Mouse (Mus musculus): ENCODE measurements around the gene Mgat1. TPM values are rescaled to one million over a fixed set of nuclear protein-coding genes. Genes with fewer than 3 reads are reported as not detected.

Gene Mgat1
- total RNA-seq, 4 experiments from 2014 or later = 62.4 to 80.4 (median 68.8) TPM

DNA sequence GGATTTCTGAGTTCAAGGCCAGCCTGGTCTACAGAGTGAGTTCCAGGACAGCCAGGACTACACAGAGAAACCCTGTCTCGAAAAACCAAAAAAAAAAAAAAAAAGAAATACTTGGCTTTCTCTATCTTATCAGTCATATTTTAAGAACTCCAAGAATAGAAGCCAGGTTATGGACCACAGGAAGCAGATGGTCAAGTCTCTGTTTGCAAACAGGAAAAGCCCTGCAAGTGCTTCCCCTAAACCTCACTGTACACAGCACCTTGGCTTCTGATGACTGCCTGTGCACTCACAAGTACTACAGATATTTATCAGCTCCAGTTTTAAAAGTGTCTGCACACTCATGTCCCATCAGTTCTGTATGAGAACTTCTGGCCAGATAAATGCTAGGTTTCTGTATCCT is 2.5 kb upstream of the Mgat1 start:
- DNase-seq (ENCODE audit: low spot score) = no peak

DNA sequence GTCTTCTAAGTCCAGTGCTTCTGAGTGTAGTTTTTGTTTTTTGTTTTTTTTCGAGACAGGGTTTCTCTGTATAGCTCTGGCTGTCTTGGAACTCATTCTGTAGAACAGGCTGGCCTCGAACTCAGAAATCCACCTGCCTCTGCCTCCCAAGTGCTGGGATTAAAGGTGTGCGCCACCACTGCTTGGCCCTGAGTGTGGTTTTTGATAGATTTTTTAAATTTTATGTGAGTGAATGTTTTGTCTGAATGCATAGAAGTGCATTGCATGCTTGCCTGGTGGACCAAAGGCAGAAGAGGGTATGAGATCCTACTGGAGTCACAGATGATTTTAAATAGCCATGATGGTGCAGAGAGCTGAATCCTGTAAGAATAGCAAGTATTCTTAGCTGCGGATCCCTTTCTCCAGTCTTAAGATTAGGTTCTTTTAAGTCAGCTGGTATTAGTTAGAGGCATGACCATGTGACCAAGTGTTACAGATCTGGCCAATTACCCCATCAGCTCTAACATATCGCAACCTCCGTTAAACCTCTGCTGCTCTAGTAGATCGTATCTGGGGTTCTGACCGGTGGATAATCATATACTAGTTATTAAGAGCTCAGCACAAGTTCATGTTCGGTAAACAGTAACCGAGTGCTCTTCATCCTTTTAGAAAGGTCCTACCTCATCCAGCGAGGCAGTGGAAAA is 906 bp upstream of the Mgat1 start:
- DNase-seq (ENCODE audit: low spot score) = no peak

GRCm38 (mm10) chr11:49244595-49244930 is 572 bp downstream of the Mgat1 start:
- no peak for DNase-seq (ENCODE audit: low spot score)

DNA sequence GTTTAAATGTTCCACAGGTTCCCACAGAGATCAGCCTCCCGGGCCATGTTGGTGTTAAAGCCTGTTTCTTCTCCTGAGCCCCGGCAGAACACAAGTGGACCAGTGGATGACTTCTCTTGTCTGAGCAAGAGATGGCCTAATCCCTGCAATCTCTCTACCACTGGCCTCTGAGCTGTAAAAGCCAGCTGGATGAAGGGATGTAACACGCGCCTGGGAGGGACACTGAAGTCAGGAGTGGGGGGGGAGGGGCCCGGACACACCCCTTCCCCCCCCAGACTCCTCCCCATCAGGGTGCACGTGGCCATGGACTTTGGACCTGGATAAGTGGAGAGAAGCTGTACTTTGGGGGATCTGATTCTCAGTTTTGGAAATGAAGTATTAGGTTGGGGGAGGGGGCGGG is 1.2 kb downstream of the Mgat1 start:
- DNase-seq (ENCODE audit: low spot score) = no peak

DNA sequence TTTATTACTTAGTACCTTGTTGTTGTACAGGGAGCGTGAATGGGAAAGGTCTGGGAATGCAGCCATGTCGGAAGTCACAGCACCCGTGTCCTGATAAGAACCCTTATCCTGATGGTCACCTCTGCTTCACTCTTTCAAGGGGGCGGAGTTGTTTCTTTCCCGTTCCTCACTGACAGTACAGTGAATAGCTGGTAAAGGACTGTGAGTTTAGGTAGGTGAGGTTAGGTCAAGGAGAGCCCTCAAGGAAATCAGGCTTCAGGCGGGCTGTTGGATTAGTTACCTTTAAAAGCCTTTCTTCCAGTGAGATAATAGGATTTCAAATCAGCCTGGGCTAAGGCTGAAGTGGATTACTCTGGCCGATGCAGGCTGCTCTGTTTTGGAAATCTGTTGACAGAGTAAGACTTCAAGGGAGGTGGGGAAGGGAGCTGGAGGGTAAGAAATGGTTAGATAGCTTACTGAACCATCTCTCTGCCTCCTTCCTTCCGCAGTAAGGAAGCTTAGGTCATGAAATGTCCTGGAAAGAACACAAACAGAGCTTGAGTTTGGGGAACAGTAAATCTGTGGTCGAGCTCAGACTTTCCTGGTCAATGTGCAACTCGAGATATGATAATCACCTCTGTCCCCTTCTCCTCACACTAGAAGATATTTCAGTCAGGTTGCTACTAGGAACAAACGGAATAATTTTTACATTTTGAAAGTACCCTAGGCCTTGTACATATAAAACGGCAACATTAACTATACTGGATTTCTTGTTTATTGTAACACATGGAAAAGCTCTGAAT is 1.8 kb downstream of the Mgat1 start:
- no peak for DNase-seq (ENCODE audit: low spot score)

DNA sequence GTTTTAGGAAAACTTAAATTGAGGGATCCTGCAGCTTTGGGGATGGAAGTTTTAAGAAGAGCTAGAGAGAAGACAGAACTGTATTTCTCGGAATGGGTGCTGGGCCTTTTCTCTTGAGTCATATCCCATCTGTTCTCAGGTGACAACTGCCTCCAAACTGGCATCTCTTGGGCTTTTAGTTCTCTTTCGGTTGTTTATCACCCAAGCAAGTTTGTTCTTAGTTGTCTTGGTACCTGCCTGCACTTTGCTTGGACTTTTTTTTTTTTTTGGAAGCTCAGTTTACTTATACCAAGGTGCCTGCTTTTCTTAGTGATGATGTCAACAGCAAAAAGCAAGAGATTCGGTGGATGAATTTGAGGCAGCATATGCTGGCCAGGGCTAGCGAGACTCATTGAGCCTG is 2.5 kb downstream of the Mgat1 start:
- DNase-seq (ENCODE audit: low spot score) = no peak

- no peak for DNase-seq (ENCODE audit: low spot score)
Observed at GRCm38 (mm10) chr11:49247255-49247654, 3.3 kb downstream of the Mgat1 start.

- DNase-seq (ENCODE audit: low spot score) = peak; percentile 74
Observed at GRCm38 (mm10) chr11:49248226-49248973, 4.4 kb downstream of the Mgat1 start.

- no peak for DNase-seq (ENCODE audit: low spot score)
Observed at GRCm38 (mm10) chr11:49248974-49249700, 5.1 kb downstream of the Mgat1 start.

GRCm38 (mm10) chr11:49249811-49250421 is 5.9 kb downstream of the Mgat1 start:
- DNase-seq (ENCODE audit: low spot score) = no peak

DNA sequence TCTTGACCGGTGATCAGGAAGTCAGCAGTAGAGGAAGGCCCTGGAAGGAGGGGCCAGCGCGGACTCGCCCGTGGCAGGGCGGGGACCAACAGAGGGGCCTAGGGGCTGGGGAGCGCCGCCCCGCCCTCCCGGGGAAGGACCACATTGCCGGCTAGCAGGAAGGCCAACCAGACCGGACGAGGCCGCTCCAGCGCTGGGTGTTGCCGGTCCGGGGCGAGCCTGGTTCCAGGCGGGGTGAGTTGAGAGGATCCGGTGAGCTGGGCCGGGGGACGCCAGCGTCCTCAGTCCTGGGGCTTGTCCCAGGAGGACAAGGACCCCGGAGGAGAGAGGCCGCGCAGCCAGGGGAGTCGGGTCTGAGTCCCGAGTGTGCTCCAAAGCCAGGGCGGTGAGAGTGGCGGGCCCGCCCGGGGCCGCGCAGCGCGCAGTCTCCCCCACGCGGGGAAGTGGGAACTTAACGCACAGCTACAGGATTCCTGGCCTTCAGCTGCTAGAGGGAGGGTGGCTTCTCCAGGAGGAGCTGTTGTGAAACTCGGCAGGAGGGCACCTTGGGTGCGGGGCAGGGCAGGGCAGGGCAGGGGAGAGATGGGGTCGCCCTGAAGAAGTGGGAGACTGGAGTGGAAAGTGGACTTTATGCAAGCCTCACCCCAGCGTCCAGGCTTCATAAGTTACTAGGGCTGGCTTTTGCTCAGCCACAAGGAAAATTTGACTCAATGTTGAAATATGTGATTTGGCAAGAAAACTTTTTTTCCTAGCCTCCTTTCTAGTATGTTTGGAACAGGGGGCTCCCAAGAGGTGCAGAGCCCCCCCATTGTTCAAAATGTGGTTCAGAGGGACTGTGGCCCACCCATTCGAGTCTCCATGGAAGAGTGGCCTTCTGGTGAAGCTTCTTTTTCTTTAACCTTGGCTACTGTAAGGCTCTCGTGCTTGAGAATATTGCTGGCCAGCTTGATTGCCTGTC is 6.7 kb downstream of the Mgat1 start:
- peak; percentile 94 for DNase-seq (ENCODE audit: low spot score)

DNA sequence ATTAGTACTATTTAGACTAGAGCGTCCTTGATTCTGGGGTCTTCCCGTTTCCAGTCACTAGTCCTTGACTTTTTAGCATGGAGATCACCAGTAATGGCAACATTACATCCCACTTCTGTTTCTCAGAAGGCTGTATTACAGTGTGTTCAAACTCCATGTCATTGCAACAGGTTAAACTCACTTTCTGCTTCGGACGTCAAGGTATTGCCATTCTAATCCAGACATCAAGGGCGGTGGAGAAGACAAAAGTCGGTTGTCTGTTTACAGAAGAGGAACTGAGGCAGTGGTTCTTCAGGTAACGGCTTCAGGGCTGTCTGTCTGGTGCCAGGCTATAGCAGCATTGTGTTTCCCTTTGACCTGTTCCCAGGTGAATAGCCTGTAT is 7.4 kb downstream of the Mgat1 start:
- no peak for DNase-seq (ENCODE audit: low spot score)

GRCm38 (mm10) chr11:49252048-49252447 is 8.1 kb downstream of the Mgat1 start:
- DNase-seq (ENCODE audit: low spot score) = no peak

DNA sequence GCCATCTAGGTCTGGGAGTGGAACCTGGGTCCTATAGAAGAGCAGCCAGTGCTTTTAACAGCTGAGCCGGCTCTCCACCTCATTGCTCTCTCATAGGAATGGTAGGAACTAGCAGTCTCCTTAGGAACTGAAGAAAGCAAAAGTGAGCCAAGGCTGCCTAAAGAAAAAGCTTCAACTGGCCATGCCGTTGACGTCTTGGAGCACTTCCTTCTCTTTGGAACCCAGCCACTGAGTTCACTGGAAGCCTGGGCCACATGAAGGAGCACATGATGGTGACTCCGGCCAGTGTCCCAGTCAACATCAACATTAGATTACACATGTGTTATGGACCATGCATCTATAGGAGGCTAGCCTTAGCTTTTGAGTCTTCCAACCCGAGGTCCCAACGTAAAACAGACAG is 9.0 kb downstream of the Mgat1 start:
- no peak for DNase-seq (ENCODE audit: low spot score)

DNA sequence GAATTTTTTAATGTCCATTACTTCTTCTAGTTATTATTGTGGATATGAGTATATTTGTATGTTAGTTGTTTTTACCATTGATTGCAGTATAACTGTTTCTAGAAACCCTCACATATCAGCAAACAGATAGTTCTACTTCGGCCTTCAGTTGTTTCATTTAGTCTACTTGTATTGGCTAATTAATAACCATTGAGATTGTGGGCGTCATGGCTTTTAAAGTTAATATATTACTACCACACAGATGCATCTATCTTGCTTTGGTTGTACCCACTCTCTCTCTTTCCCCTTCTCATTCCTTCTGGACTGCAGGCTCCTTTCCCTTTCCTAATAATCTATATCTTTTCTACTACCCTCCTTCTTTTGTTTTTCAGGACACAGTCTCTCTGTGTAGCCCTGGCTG is 15.3 kb downstream of the Mgat1 start:
- DNase-seq (ENCODE audit: low spot score) = no peak

GRCm38 (mm10) chr11:49259829-49260228 is 15.8 kb downstream of the Mgat1 start:
- no peak for DNase-seq (ENCODE audit: low spot score)

GRCm38 (mm10) chr11:49260598-49261312 is 16.8 kb downstream of the Mgat1 start:
- DNase-seq (ENCODE audit: low spot score) = no peak

DNA sequence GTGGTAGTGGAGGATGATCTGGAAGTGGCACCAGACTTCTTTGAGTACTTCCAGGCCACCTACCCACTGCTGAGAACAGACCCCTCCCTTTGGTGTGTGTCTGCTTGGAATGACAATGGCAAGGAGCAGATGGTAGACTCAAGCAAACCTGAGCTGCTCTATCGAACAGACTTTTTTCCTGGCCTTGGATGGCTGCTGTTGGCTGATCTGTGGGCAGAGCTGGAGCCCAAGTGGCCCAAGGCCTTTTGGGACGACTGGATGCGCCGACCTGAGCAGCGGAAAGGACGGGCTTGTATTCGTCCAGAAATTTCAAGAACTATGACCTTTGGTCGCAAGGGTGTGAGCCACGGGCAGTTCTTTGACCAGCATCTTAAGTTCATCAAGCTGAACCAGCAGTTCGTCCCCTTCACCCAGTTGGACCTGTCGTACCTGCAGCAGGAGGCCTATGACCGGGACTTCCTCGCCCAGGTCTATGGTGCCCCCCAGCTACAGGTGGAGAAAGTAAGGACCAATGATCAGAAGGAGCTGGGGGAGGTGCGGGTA is 17.4 kb downstream of the Mgat1 start:
- DNase-seq (ENCODE audit: low spot score) = no peak

- no peak for DNase-seq (ENCODE audit: low spot score)
Observed at GRCm38 (mm10) chr11:49262286-49262685, 18.3 kb downstream of the Mgat1 start.
